Mouse (Mus musculus) Patski (cell line): ENCODE data around the gene Gse1. TPM values are rescaled to one million over a fixed set of nuclear protein-coding genes. Genes with fewer than 3 reads are reported as not detected.

Source experiments
- ATAC-seq: fragments of 100-300 bp; one replicate; pipeline ENCODE4 v1.8.0; 2021
- CTCF ChIA-PET: fragments of 350-600 bp; sonication (Branson Sonifier 250); formaldehyde crosslinking; loops from one replicate; lab custom pipeline; 2022; ENCODE audit warnings: inconsistent platforms; lab: Charles Lee
- POLR2A ChIA-PET: fragments of 350-600 bp; sonication (Branson Sonifier 250); formaldehyde crosslinking; loops from one replicate; lab custom pipeline; 2022; ENCODE audit warnings: antibody characterized with exemption, inconsistent platforms; lab: Charles Lee
- DNase-seq: peaks from one replicate; pipeline ENCODE4 v3.0.0-alpha.2; 2011; ENCODE audit warnings: low read depth, low spot score
- H3K27me3 ChIP-seq: fragments of 371-371 bp; one replicate; pipeline ENCODE4 v1.5.1; 2021
- CTCF ChIP-seq: fragments of 100-300 bp; IDR thresholded peaks from one replicate; pipeline ENCODE4 v1.5.1; 2021
- in situ Hi-C: fragments of 300-500 bp; cut with MboI; formaldehyde crosslinking; loops from 3 replicates; pipeline ENCODE4 v1.11.1; 2018; ENCODE audit warnings: low pct_unique_long_range_greater_than_20kb, mixed read lengths
- polyA plus RNA-seq: library from polyadenylated mRNA; unstranded; gene quantifications from one replicate; pipeline ENCODE4 v1.2.3, GENCODE M21; 2021

Gene Gse1
- polyA plus RNA-seq, 1 experiment from 2014 or later: 19.8 TPM

GRCm38 (mm10) chr8:120189440-120189839, 38.8 kb upstream of the Gse1 start:
- ATAC-seq: no peak
- ChIA-PET CTCF (interaction anchor here (2.9 kb wide), 1 partner anchor 99 kb away, joined by 8 read pairs; no protein-coding TSS in a partner anchor), POLR2A (no interaction called here)
- no peaks in the 10 kb centered on the region for H3K27me3 ChIP-seq
- TF ChIP-seq CTCF: no peak
- in situ Hi-C loops: loop anchor here (10.0 kb wide), 1 partner anchor 425 kb away; no protein-coding TSS in a partner anchor
- DNase-seq: no peak

GRCm38 (mm10) chr8:120190107-120190809, 38.0 kb upstream of the Gse1 start:
- ChIA-PET CTCF (interaction anchor here (2.9 kb wide), 1 partner anchor 98 kb away, joined by 8 read pairs; no protein-coding TSS in a partner anchor), POLR2A (no interaction called here)
- no peaks in the 10 kb centered on the region for H3K27me3 ChIP-seq
- ATAC-seq (peak; percentile 23), DNase-seq (no peak)
- TF ChIP-seq CTCF: no peak
- in situ Hi-C loops: no loop called here

GRCm38 (mm10) chr8:120190810-120191413, 37.3 kb upstream of the Gse1 start:
- POLR2A ChIA-PET: no interaction called here
- in situ Hi-C loops: no loop called here
- CTCF ChIA-PET: interaction anchor here (1.1 to 2.9 kb wide), 2 partner anchors 10 to 97 kb away, joined by 3 to 8 read pairs; no protein-coding TSS in a partner anchor
- no peak for TF ChIP-seq CTCF
- DNase-seq: no peak
- no peaks in the 10 kb centered on the region for H3K27me3 ChIP-seq
- peak; percentile 75 for ATAC-seq

- H3K27me3 ChIP-seq: no peaks in the 10 kb centered on the region
- ATAC-seq (no peak), DNase-seq (no peak)
- TF ChIP-seq CTCF: no peak
- in situ Hi-C loops: no loop called here
- CTCF ChIA-PET: interaction anchor here (1.1 to 2.9 kb wide), 2 partner anchors 11 to 97 kb away, joined by 3 to 8 read pairs; no protein-coding TSS in a partner anchor
- POLR2A ChIA-PET: interaction anchor here (0.7 kb wide), 1 partner anchor 13 kb away, joined by 3 read pairs; no protein-coding TSS in a partner anchor
Measured at GRCm38 (mm10) chr8:120191633-120192032, 36.6 kb upstream of the Gse1 start.

GRCm38 (mm10) chr8:120192118-120192517, 36.1 kb upstream of the Gse1 start:
- no peak for ATAC-seq
- ChIA-PET POLR2A (interaction anchor here (0.7 kb wide), 1 partner anchor 13 kb away, joined by 3 read pairs; no protein-coding TSS in a partner anchor), CTCF (interaction anchor here (2.9 kb wide), 1 partner anchor 96 kb away, joined by 8 read pairs; no protein-coding TSS in a partner anchor)
- DNase-seq: no peak
- TF ChIP-seq CTCF: no peak
- in situ Hi-C loops: no loop called here
- no peaks in the 10 kb centered on the region for H3K27me3 ChIP-seq

GRCm38 (mm10) chr8:120201351-120201750, 26.9 kb upstream of the Gse1 start:
- DNase-seq: no peak
- H3K27me3 ChIP-seq: no peaks in the 10 kb centered on the region
- TF ChIP-seq CTCF: no peak
- no peak for ATAC-seq
- CTCF ChIA-PET: interaction anchor here (2.6 kb wide), 1 partner anchor 22 kb away, joined by 6 read pairs; no protein-coding TSS in a partner anchor
- POLR2A ChIA-PET: no interaction called here
- in situ Hi-C loops: no loop called here

GRCm38 (mm10) chr8:120202546-120202945, 25.7 kb upstream of the Gse1 start:
- no peak for ATAC-seq
- in situ Hi-C loops: no loop called here
- POLR2A ChIA-PET: no interaction called here

GRCm38 (mm10) chr8:120204736-120205360, 23.4 kb upstream of the Gse1 start:
- ChIA-PET POLR2A (no interaction called here), CTCF (no interaction called here)
- DNase-seq: no peak
- no peak for TF ChIP-seq CTCF
- ATAC-seq: no peak
- H3K27me3 ChIP-seq: no peaks in the 10 kb centered on the region
- in situ Hi-C loops: no loop called here

More at GRCm38 (mm10) chr8:120202546-120202945, 25.7 kb upstream of the Gse1 start:
- CTCF ChIA-PET: no interaction called here
- no peak for DNase-seq
- no peaks in the 10 kb centered on the region for H3K27me3 ChIP-seq
- TF ChIP-seq CTCF: no peak

- no peaks in the 10 kb centered on the region for H3K27me3 ChIP-seq
- in situ Hi-C loops: no loop called here
- DNase-seq: no peak
- TF ChIP-seq CTCF: no peak
- ATAC-seq: no peak
- CTCF ChIA-PET: no interaction called here
- POLR2A ChIA-PET: no interaction called here
Measured at GRCm38 (mm10) chr8:120205916-120206315, 22.3 kb upstream of the Gse1 start.

GRCm38 (mm10) chr8:120207364-120207763, 20.9 kb upstream of the Gse1 start:
- no peaks in the 10 kb centered on the region for H3K27me3 ChIP-seq
- TF ChIP-seq CTCF: no peak
- ChIA-PET POLR2A (no interaction called here), CTCF (no interaction called here)
- in situ Hi-C loops: no loop called here
- ATAC-seq (no peak), DNase-seq (no peak)

- no peaks in the 10 kb centered on the region for H3K27me3 ChIP-seq
- POLR2A ChIA-PET: no interaction called here
- CTCF ChIA-PET: no interaction called here
- TF ChIP-seq CTCF: no peak
- ATAC-seq: no peak
- DNase-seq: no peak
- in situ Hi-C loops: no loop called here
Measured at GRCm38 (mm10) chr8:120208113-120208512, 20.1 kb upstream of the Gse1 start.
